Mouse (Mus musculus): ENCODE results near the gene Ripk4. TPM values are rescaled to one million over a fixed set of nuclear protein-coding genes. Genes with fewer than 3 reads are reported as not detected.

The Ripk4 gene
- polyA plus RNA-seq, 1 experiment from 2014 or later: 0.71 TPM

- Histone ChIP-seq H3K4me1 (peaks cover 11% of the 10 kb centered on the region), H3K4me2 (peak overlapping the region; percentile 54), H3K27me3 (replicated peaks) (peaks cover 51% of the 10 kb centered on the region), H3K4me3 (peak overlapping the region; percentile 34), H3K9me3 (no peaks in the 10 kb centered on the region), H3K36me3 (replicated peaks) (no peaks in the 10 kb centered on the region), H3K27ac (no peak overlapping the region), H3K9ac (no peak overlapping the region)
- no peak for ATAC-seq (replicated peaks)
- 7% methylated on average over 13 of the region's 13 CpGs for WGBS
These were observed 378 bp upstream of the Ripk4 start for GRCm38 (mm10) chr16:97763990-97764340.

- ATAC-seq (replicated peaks): no peak
- Histone ChIP-seq H3K4me2 (no peak overlapping the region), H3K36me3 (replicated peaks) (no peaks in the 10 kb centered on the region), H3K27me3 (replicated peaks) (peaks cover 51% of the 10 kb centered on the region), H3K9me3 (no peaks in the 10 kb centered on the region), H3K4me3 (no peak overlapping the region), H3K27ac (no peak overlapping the region), H3K9ac (no peak overlapping the region), H3K4me1 (peaks cover 11% of the 10 kb centered on the region)
- 54% methylated on average over 2 of the region's 2 CpGs for WGBS
These were observed 1.8 kb downstream of the Ripk4 start for GRCm38 (mm10) chr16:97761782-97762181.

GRCm38 (mm10) chr16:97759681-97760080 is 3.9 kb downstream of the Ripk4 start:
- no peak for ATAC-seq (replicated peaks)
- Histone ChIP-seq H3K9ac (no peak overlapping the region), H3K36me3 (replicated peaks) (no peaks in the 10 kb centered on the region), H3K27me3 (replicated peaks) (peaks cover 38% of the 10 kb centered on the region), H3K9me3 (no peaks in the 10 kb centered on the region), H3K4me2 (no peak overlapping the region), H3K4me1 (peaks cover 11% of the 10 kb centered on the region), H3K27ac (no peak overlapping the region), H3K4me3 (no peak overlapping the region)
- 25% methylated on average over 3 of the region's 3 CpGs for WGBS

- 88% methylated on average over 2 of the region's 2 CpGs for WGBS
- Histone ChIP-seq H3K36me3 (replicated peaks) (no peaks in the 10 kb centered on the region), H3K9ac (no peak overlapping the region), H3K4me1 (peaks cover 6% of the 10 kb centered on the region), H3K4me2 (no peak overlapping the region), H3K4me3 (no peak overlapping the region), H3K27me3 (replicated peaks) (peaks cover 25% of the 10 kb centered on the region), H3K9me3 (no peaks in the 10 kb centered on the region), H3K27ac (no peak overlapping the region)
- ATAC-seq (replicated peaks): no peak
These were observed 5.3 kb downstream of the Ripk4 start for GRCm38 (mm10) chr16:97758288-97758687.

- Histone ChIP-seq H3K27me3 (replicated peaks) (peaks cover 8% of the 10 kb centered on the region), H3K4me1 (no peaks in the 10 kb centered on the region), H3K9ac (no peak overlapping the region), H3K36me3 (replicated peaks) (no peaks in the 10 kb centered on the region), H3K4me2 (no peak overlapping the region), H3K4me3 (no peak overlapping the region), H3K27ac (no peak overlapping the region), H3K9me3 (no peaks in the 10 kb centered on the region)
- ATAC-seq (replicated peaks): no peak
- WGBS: 81% methylated on average over 2 of the region's 2 CpGs
These were observed 7.1 kb downstream of the Ripk4 start for GRCm38 (mm10) chr16:97756460-97756859.

GRCm38 (mm10) chr16:97752316-97752941 is 11.2 kb downstream of the Ripk4 start:
- H3K9ac ChIP-seq: no peak overlapping the region
- no peaks in the 10 kb centered on the region for H3K36me3 ChIP-seq (replicated peaks)
- no peak for ATAC-seq (replicated peaks)
- no peaks in the 10 kb centered on the region for H3K9me3 ChIP-seq
- no peak overlapping the region for H3K4me3 ChIP-seq
- no peaks in the 10 kb centered on the region for H3K4me1 ChIP-seq
- no peaks in the 10 kb centered on the region for H3K27me3 ChIP-seq (replicated peaks)
- H3K27ac ChIP-seq: no peak overlapping the region
- WGBS: 92% methylated on average over 3 of the region's 3 CpGs
- no peak overlapping the region for H3K4me2 ChIP-seq

- WGBS: 84% methylated on average over 8 of the region's 8 CpGs
- ATAC-seq (replicated peaks): no peak
- H3K9ac ChIP-seq: no peak overlapping the region
- H3K27me3 ChIP-seq (replicated peaks): no peaks in the 10 kb centered on the region
- no peaks in the 10 kb centered on the region for H3K9me3 ChIP-seq
- H3K4me3 ChIP-seq: no peak overlapping the region
- H3K27ac ChIP-seq: no peak overlapping the region
- no peaks in the 10 kb centered on the region for H3K4me1 ChIP-seq
- no peaks in the 10 kb centered on the region for H3K36me3 ChIP-seq (replicated peaks)
- H3K4me2 ChIP-seq: no peak overlapping the region
These were observed 11.7 kb downstream of the Ripk4 start for GRCm38 (mm10) chr16:97751884-97752283.

- Histone ChIP-seq H3K9ac (no peak overlapping the region), H3K36me3 (replicated peaks) (no peaks in the 10 kb centered on the region), H3K4me2 (no peak overlapping the region), H3K4me3 (no peak overlapping the region), H3K27ac (no peak overlapping the region), H3K4me1 (no peaks in the 10 kb centered on the region), H3K9me3 (no peaks in the 10 kb centered on the region), H3K27me3 (replicated peaks) (no peaks in the 10 kb centered on the region)
- ATAC-seq (replicated peaks): no peak
- 89% methylated on average over 6 of the region's 6 CpGs for WGBS
These were observed 15.2 kb downstream of the Ripk4 start for GRCm38 (mm10) chr16:97748421-97748820.

GRCm38 (mm10) chr16:97738030-97738429 is 25.6 kb downstream of the Ripk4 start:
- Histone ChIP-seq H3K4me3 (no peak overlapping the region), H3K27ac (no peak overlapping the region), H3K9ac (no peak overlapping the region), H3K4me1 (no peaks in the 10 kb centered on the region), H3K27me3 (replicated peaks) (no peaks in the 10 kb centered on the region), H3K36me3 (replicated peaks) (no peaks in the 10 kb centered on the region), H3K4me2 (no peak overlapping the region), H3K9me3 (no peaks in the 10 kb centered on the region)
- 79% methylated on average over 6 of the region's 6 CpGs for WGBS
- ATAC-seq (replicated peaks): no peak

GRCm38 (mm10) chr16:97736562-97736961 is 27.0 kb downstream of the Ripk4 start:
- 90% methylated on average over 2 of the region's 2 CpGs for WGBS
- no peaks in the 10 kb centered on the region for H3K36me3 ChIP-seq (replicated peaks)
- no peak for ATAC-seq (replicated peaks)
- no peak overlapping the region for H3K27ac ChIP-seq
- H3K4me1 ChIP-seq: no peaks in the 10 kb centered on the region
- no peak overlapping the region for H3K4me2 ChIP-seq
- no peak overlapping the region for H3K4me3 ChIP-seq
- no peaks in the 10 kb centered on the region for H3K27me3 ChIP-seq (replicated peaks)
- H3K9ac ChIP-seq: no peak overlapping the region
- no peaks in the 10 kb centered on the region for H3K9me3 ChIP-seq

- 70% methylated on average over 9 of the region's 9 CpGs for WGBS
- no peak for ATAC-seq (replicated peaks)
- no peaks in the 10 kb centered on the region for H3K36me3 ChIP-seq (replicated peaks)
- no peaks in the 10 kb centered on the region for H3K27me3 ChIP-seq (replicated peaks)
- no peaks in the 10 kb centered on the region for H3K4me1 ChIP-seq
- no peak overlapping the region for H3K4me2 ChIP-seq
- no peak overlapping the region for H3K9ac ChIP-seq
- H3K27ac ChIP-seq: no peak overlapping the region
- no peaks in the 10 kb centered on the region for H3K9me3 ChIP-seq
- H3K4me3 ChIP-seq: no peak overlapping the region
These were observed 28.7 kb downstream of the Ripk4 start for GRCm38 (mm10) chr16:97734760-97735322.

GRCm38 (mm10) chr16:97733599-97733998 is 30.0 kb downstream of the Ripk4 start:
- no peak overlapping the region for H3K4me3 ChIP-seq
- WGBS: 76% methylated on average over 2 of the region's 2 CpGs

GRCm38 (mm10) chr16:97730321-97730720 is 33.3 kb downstream of the Ripk4 start:
- H3K4me1 ChIP-seq: no peaks in the 10 kb centered on the region
- H3K36me3 ChIP-seq (replicated peaks): no peaks in the 10 kb centered on the region
- H3K27me3 ChIP-seq (replicated peaks): no peaks in the 10 kb centered on the region
- 98% methylated on average over 1 of the region's 1 CpGs for WGBS
- no peak overlapping the region for H3K27ac ChIP-seq
- H3K4me2 ChIP-seq: no peak overlapping the region
- H3K4me3 ChIP-seq: no peak overlapping the region
- no peak for ATAC-seq (replicated peaks)
- no peak overlapping the region for H3K9ac ChIP-seq
- H3K9me3 ChIP-seq: no peaks in the 10 kb centered on the region

More at GRCm38 (mm10) chr16:97733599-97733998, 30.0 kb downstream of the Ripk4 start:
- ATAC-seq (replicated peaks): no peak
- Histone ChIP-seq H3K36me3 (replicated peaks) (no peaks in the 10 kb centered on the region), H3K9ac (no peak overlapping the region), H3K27me3 (replicated peaks) (no peaks in the 10 kb centered on the region), H3K4me2 (no peak overlapping the region), H3K4me1 (no peaks in the 10 kb centered on the region), H3K9me3 (no peaks in the 10 kb centered on the region), H3K27ac (no peak overlapping the region)

All from midbrain, embryonic 15.5 days (tissue).